Mouse (Mus musculus): ENCODE data around the gene P4ha2. TPM values are rescaled to one million over a fixed set of nuclear protein-coding genes. Genes with fewer than 3 reads are reported as not detected.

Gene P4ha2
- total RNA-seq, 2 experiments from 2014 or later: 24.6 to 28.1 TPM

DNA sequence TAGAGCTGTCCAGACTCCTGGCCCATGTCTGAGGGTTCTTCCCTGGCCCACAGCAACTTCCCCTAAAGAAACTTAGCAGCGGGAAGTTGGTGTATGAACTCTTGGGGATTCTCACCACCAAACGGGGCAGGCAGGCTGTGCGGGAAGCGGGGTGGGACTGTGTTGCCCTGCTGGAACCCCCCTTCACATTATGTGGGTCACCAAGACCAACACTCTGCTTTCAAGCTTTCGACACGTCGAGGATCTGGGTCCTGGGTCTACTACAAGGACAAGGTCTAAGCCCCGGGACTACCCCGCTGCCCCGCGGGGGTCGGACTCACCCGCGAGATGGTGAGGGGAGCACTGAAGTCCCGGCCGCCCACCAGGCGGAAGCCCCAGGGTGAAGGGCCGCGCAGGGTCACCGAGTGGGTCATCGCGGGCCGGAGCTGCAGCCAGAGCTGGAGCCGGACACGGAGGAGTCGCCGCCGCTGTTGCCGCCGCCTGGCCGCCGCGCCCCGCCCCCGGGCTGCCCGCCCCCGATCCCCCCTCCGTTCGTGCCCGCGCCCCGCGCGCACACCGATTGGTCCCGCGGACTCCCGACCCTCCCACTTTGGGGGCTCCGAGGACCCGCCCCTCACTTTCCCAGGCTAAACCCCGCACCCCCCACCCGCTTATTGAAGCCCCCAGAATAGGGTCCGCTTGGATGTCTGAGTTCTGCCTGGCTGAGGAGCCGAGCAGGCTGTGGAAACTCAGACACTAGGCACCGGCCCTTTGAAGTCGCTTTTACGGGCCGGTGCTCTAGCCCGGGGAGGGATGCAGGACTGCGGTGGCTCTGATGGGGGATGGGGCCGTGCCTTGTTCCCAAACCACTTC is 31.1 kb upstream of the P4ha2 start, which contains the start of gene Pdlim4:
TSS of gene Pdlim4 (minus strand) at position 495 of the 852 bp plus-strand sequence.
- DNase-seq: peak; percentile 64

DNA sequence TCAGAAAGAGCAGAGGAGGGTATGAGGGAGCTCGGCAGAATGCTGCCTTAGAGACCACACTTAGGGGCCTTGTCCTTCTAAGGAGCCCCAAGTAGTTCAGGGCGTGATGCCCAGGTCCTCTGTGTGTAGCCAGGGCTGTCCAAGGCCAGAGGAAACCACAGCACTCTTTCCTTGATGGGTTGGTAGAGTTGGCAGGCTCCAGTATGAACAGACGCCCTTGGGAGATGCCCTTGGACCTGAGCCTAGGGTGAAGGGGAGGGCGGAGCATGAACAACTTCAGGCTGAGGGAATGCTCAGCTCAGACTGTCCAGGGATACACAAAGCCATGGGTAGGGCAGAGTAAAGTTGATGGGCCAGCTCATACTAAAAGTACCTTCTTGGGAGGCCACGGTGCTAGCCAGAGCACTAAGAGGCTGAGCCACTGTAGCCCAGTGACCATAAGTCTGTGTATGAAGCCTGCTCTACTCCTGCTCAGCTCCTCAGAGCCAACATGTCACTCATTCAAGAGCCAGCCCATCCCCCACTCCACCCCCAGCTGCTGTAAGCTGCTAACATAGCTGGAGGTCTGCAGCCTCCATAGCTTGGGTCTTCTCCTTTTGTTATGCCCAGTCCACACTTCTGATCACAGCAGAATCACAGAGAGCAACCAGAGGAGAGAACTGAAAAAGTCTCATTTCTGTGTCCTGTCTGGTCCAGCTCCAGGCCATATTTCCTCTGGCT is 28.0 kb upstream of the P4ha2 start:
- DNase-seq: peak; percentile 53

DNA sequence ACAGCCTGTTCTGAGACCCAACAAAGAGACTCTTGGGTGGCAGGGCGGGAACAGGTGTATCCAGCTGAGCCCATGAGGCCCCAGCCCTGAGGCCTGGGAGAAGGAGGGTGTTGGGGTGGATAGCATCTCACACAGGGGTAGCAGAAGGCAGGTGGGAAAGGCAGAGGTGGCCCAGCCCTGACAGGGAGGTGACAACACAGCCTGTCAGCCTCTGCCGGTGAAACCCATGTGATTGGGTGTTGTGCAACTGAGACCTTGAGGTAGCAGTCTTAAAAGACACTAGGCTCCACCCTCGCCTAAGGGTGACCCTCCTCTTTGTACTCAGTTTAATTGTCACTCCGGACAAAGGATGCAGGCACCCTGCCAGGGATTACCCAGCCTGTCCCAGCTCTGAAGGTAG is 26.6 kb upstream of the P4ha2 start:
- DNase-seq: no peak

DNA sequence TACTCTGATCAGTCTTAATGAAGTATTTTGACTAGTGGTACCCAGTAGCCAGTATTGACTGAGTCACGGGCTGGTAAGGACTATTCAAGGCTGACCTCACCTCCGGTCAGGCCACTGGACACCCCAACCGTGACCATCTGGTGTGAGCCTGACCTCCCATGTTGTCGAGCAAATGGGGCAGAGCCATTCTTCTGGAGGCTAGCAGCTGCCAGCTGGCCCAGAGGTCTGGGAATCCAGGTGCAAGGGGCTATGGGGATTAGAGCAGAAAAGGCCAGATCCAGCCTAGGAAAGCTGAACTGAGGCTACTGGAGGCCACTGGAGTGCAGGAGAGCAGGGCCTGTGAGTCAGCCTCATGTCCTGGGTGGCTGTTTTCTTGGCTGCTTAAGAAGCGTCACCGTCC is 24.5 kb upstream of the P4ha2 start:
- no peak for DNase-seq

DNA sequence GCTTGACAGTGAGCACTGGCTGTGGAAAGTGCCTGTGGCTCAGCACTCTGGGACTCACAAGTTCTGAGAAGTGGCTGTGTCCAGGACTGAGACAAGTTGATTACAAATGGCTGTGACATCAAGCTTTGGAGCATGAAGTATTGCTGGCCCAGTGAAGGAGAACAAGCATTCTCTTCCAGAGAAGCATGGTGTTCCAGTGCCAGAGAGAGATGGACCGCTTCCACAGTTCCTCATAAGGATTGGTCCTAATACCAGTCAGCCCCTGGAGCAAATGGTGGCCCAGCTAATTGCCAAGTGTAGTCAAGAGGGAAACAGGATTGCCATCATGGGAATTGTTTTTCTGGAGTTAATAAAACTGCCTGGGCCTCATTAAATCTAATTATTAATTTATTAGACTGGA is 23.8 kb upstream of the P4ha2 start:
- DNase-seq: no peak

DNA sequence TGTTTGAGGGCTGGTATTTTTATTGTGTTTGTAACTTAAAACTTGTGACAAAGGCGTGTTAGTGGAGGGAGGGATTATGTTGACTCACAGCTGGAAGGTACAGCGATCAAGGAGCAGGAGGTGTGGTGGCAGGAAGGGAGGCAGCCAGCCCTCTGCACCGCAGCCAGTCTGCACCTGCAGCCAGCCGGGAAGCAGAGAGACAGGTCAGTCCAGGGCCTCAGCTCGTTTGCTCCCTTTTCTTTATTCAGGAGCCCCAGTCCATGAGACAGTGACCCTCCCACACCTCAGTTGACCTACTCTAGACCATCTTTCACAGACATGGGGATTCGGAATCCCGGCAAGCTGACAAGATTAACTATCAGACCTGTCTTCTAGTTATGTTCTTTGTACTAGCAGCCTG is 19.5 kb upstream of the P4ha2 start:
- DNase-seq: no peak

DNA sequence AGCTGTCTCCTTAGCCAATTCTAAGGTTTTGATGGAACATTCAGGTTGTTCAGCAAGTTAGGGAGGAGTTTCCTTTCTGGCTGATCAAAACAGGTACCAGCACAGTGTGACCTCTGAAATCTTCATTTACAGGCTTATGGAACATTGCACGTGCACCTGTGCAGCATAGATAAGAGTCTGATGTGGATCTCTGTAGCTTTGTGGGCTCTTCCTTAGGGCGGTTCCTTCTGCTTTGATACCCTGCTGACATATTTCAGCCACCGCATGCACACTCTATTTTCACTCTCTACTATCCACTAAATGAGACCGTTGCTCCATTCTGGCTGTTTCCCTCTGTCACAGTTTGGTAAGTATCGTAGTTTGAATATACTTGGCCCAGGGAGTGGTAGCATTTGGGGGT is 17.2 kb upstream of the P4ha2 start:
- no peak for DNase-seq

DNA sequence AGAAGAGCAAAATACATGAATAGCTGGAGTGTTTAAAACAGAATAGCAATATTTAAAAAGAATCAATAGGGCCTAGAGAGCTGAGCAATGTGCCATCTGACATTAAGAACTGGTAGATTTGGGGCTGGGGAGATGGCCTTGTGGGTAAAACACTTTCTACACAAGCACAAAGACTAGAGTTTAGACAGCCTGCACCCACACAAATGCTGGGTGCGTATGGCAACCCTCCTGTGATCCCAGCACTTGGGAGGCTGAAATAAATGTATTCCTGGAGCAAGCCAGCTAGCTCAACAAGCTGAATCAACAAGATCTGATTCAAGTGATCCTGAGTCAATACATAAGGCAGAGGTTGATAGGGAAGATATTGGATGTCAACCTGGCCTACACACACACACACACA is 14.9 kb upstream of the P4ha2 start:
- DNase-seq: no peak

DNA sequence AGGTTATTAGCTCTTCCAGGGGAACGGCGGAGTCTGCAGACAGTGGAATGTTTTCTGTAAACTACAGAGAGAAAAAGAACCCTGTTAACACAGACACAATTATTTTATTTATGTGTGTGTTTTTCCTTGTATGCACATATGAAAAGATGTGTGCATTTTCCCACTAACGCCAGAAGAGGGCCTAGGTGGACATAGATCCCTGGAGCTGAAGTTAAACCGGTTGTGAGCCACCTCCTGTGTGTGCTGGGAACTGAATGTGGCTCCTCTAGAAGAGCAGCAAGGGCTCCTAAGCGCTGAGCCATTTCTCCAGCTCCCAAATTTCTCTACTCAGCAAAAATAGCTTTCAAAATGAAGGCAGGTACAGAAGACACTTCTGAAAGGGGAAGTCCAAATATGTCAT is 14.1 kb upstream of the P4ha2 start:
- DNase-seq: no peak

DNA sequence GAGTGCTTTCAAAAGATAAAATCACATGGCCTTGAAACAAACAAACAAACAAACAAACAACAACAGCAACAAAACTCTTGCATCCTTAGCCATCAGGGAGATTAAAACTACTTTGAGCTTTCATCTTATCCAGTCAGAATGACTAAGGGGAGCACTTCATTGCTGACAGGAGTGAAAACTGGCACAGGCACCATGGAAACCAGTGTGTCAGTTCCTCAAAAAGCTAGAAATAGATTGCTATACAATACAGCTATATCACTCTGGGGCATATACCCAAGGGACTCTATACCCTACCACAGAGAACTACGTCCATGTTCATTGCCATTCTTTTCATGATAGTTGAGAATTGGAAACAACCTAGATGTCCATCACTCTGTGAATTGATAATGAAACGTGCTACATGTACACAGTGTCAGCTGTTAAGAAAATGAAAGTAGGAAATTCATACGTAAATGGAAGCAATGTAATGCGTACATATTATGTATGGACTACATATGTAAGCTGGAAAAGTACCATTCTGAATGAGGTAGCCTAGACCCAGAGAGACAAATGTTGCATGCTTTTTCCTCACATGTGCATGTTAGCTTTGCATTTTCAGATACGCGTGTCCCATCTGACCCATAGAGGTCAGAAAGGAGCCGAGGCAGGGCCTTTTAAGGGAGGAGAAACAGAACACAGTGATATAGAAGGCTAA is 11.5 kb upstream of the P4ha2 start:
- no peak for DNase-seq

DNA sequence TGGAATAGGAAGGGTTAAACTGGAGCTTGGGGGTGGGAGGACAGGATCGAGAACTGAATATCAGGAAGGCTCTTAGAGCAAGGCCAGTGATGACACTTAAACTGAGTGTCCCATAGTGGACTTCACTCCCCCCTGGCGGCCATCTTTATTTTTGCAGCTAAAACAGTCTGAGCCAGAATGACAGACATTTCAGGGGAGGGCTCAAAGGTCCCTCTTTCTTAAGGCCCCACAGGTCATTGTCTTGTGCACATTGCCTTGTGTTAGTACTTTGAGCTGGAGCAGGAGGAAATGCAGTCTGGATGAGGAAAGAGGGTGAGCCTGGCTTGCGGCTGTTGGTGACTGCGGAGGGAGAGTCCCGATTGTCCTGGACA is 11.0 kb upstream of the P4ha2 start:
- DNase-seq: peak; percentile 90

DNA sequence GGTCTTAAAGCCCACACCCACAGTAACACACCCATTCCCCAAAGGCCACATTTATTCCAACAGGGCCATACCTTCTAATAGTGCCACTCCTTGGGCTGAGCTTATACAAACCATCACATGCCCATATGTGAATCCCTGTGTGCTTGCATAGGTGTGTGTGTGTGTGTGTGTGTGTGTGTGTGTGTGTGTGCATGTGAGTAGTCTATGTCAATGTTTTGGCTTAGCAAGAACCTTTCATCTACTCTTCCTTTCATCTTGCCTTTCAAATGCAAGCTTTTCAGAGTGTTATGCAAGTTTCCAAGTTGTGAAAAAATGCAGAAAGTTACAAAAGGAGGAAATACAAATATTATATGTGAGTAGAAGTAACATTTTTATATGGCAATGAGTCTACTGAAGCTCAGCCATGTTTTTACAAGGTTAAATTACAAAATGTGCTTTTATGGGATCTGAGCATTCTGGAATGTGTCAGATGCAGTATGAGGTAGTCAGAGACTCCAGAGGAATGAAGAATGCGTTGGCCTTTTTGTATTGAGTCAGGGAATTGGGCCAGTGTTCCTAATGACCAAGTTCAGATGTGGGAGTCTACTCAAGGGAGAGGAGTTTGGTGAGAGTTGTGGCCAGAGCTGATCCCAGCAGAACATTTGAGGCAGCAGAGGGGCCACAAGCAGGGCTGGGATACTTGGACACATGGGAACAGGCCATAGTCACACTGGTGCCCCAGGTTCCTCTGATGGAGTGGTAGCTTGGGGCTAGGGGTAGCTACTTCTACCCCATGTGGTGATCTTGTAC is 9.6 kb upstream of the P4ha2 start:
- no peak for DNase-seq

DNA sequence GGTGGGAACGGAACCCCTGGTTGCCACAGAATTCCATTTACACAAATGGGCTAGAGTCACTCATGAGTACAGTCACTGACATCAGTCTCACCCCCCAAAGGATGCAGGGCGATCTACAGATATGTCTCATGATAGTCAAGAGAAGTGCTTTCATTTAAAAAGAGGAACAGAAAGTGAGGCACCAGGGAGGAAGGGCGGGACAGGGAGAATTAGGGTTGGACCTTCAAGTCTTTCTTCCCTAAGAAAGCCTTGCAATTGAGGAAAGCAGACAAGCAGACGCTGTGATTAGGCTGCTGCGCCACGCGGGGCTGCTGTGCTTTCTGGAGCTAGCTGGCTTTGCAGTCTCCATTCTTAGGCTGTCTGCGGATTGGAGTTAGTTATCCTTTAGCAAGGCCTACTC is 8.2 kb upstream of the P4ha2 start:
- DNase-seq: no peak

DNA sequence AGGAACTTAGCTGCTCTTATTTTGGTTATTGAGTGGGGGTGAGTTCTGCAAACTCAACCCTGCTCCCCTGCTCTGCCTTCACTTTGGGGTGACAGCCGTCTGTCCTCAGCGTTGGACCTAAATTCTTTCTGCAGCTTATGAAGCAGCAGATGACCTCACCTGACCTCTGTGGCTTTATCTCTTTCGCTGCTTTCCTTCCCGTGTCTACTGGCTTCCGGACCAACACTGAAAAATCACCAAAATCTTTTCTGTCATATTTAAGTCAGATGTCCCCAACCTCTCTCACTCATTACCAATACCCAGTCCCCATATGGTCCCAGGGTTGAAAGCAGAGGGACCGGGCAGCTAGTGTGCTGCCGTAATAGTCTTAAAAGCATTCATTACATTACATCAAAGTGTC is 7.7 kb upstream of the P4ha2 start:
- DNase-seq: no peak

DNA sequence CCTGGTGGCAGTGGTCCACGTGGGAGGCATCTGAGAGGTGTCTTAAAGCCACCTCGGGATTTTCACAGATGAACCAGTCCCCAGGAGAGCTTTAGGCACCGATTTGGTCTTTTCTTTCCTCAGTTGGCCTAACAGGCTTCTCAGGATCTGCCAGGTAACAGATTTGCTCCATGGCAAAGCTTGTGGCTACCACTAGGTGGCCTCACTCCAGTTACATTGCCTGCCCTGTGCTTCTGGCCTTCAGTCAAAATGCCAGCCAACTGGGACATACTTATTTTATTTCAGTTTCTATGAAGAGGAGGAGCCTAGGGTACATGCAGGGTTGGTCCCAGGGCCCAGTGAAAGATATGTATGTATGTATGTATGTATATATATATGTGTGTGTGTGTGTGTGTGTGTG is 6.9 kb upstream of the P4ha2 start:
- DNase-seq: peak; percentile 72

DNA sequence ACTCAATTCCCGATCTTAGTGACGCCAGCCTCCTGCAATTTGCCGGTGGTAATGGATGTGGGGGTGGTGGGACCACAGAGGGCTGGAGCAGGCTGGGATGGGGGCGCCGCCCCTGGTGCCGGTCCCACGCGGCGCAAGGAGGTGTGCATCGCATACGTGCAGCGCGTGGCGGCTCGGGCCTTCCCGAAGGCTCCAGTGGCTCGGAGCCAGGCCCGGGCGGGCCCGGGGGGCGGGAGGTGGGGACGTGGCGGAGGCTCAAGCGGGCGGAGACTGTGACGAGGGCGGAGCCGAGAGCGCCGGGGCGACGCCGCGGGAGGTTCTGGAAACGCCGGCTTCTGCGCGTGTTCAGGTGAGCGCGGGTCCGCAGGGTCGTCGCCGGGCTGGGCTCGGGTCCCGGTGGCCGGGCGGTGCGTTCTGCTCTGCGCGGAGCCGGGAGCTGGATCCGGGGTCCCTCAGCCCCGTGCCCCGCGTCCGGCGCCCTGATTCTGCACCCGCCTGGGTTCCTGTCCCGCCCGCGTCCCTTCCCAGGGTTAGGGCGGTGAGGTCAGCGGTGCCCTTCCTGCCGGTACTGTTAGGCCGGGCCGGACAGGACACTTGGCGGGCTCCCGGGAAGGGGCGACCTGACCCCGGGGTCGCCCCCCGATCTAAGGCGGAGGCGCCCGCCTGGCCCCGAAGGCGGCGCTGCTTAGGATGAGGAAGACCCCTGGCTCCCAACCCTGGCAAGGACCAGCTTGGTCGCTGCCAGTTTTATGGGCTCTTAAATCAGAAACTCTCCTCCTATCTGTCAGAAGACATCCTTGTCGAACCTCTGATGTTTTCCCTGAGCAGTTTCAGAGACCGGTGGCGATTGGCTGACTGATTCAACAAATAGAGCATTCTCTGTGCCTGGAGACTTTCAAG is 1.0 kb downstream of the P4ha2 start:
- DNase-seq: peak; percentile 84

DNA sequence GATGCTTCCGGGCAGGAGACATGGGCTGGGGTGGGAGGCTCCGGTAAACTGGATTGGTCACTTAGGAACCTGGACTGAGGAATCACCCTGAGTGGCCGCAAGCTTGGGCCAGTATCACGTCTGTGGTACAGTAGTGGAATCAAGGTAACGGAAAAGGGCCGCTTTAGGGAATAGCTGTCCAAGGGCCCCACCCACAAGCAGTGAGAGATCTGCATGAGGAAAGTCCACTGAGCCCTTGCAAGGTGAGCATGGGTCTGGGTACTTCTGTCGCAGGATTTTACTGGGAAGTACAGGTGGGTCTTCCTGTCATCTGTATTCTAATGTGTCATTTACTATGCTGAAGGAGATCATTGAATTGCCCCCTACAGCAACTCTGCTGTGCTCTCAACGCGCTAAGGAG is 1.8 kb downstream of the P4ha2 start:
- DNase-seq: no peak

DNA sequence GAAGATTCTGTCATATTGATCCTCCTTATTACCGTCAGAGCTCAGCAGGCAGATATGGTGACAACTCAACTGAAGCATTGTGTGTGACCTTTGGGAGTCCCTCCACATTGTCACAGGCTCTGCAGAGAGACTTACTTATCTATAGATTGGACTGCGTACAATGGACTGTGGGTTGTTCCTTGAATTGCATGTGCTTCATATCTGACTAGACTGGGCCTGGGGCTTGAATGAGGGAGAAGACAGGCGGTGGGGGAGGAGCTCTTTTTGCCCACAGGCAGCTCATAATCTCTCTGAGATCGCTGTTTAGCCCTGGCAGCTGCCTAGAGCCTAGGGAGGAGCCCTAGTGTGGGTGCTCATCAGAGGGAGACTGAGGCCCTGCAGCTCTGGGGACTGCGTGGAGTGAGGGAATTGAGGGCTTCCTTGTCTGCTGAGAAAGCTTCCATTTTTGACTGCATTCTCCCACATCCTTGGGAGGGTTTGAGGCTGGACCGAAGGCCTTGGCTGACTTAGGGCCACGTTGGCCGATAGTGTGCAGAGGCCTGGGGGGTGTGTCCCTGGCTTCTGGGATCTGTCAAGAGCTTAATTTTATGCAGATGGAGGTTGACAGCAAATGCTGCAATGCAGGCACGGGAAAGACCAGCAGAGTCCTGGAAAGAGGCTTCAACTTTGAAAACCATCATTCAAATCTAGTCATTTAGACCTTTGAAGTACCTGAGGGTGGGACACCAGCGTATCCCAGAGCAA is 3.0 kb downstream of the P4ha2 start:
- peak; percentile 40 for DNase-seq

DNA sequence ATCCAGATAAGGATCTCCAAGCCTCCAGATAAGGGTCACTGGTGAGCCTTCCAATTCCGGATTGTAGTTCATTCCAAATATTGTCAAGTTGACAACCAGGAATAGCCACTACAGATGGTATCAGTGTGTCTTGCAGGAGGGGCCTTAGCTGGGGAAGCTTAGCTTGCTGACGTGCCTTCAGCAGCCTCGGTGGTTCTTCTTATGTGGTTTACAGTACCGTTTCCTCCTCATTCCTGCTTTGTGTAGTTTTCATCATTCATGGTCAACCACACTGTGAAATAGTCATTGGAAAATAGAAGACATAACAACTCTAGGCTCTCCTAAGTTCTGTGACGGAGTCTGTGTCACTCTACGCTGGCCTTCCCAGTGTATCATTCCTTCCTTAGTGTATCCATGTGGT is 5.1 kb downstream of the P4ha2 start:
- DNase-seq: no peak

DNA sequence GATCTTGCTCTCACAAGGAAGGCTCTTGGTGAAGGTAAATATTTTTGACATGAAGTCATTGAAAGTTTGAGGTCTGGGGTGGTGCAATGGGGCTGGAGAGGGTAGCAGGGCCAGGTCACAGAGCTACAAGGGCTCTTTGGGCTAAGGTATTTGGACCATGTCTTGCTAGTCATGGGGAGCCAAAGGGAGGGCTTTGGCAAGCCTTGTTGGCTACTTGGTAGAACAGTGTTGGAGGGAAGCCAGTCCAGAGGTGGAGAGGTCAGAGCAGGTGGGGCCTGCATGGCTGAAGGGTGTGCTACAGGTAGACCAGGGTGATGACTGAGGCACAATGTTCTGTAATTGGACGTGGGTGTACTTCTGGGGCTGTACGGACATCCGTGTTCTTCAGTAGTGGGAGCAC is 6.8 kb downstream of the P4ha2 start:
- no peak for DNase-seq

DNA sequence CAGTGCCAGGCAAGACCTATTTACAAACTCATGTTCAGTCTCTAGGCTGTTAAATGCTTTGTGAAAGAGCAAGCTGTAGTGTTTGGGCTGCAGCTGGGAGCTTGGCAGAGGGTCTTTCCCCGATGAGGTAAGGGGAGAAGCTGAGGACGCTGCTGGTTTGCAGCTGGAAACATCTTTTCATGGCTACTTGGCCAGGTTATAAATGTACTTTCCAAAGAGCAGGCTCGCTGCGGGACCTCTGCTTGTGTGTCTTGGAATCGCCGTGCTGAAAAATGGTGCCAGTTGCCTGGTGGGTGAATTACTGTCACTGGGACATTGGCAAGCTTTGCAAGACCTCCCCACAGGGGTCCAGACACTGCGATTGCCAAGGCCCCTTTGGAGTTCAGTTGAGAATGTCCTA is 7.3 kb downstream of the P4ha2 start:
- peak; percentile 56 for DNase-seq

Data from heart, postnatal 4 days (tissue).